Mouse (Mus musculus) small intestine, adult 2 months (tissue): Measurements from ENCODE around the gene Cblc.

Experiments used
- CTCF ChIP-seq: fragments of 200-500 bp; IDR thresholded peaks from 2 replicates; pipeline ENCODE4 v1.5.1; 2012; ENCODE audit warnings: low read depth, mild to moderate bottlenecking, control low read depth, inconsistent platforms, low read length, moderate library complexity, mixed read lengths; ENCODE audit not compliant: insufficient replicate concordance, insufficient read length; ENCODE audit errors: extremely low read depth
- POLR2A ChIP-seq: fragments of 200-500 bp; IDR thresholded peaks from 2 replicates; pipeline ENCODE4 v1.6.1; 2012; ENCODE audit warnings: low read depth, mild to moderate bottlenecking, control low read depth, inconsistent platforms, low read length, moderate library complexity

DNA sequence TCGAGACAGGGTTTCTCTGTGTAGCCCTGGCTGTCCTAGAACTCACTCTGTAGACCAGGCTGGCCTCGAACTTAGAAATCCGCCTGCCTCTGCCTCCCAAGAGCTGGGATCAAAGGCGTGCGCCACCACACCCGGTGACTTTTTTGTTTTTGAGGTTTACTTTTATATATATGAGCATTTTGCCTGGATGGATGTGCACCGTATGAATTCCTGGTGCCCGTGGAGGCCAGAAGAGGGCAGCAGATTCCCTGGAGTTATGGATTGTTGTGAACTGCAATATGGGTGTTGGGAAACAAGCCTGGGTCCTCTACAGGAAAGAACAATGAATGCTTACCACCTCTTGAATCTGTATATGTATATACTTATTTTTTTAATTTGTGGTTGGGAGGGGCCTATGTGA is 44.0 kb downstream of the Cblc start:
- TF ChIP-seq CTCF (peak; percentile 57; the same call in 1 of the 2 replicates), POLR2A (no peak)
